Mouse (Mus musculus): ENCODE results near the gene Syt7.

DNA sequence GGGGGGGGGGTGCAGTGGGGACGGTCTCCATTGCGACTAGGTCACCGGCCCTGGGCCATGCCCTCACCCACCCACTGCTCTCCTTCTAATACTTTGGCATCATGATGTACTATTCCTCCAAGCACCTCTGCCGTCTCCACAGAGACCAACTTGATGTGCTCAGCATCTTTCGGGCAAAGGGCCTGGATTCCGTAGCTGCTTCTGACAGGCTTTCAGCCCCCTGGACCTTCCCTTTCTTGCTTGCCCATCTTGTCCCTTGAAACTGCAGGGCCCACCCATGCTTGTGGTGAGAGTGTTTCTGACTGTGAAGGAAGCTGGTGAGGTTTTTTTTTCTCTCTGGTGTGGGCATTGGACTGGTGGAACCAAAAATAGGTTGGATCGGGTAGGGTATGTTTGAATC, 2.1 kb downstream of the Syt7 start:
- no peak for TF ChIP-seq CTCF (IDR thresholded peaks at IDR 0.05; ENCODE audit: low read depth, low read length)
- no peak for TF ChIP-seq POLR2A (IDR thresholded peaks at IDR 0.05; ENCODE audit: insufficient read depth, low read length)
